Mouse (Mus musculus): ENCODE data around the gene Rab14. TPM values are rescaled to one million over a fixed set of nuclear protein-coding genes. Genes with fewer than 3 reads are reported as not detected.

The Rab14 gene
- total RNA-seq, 1 experiment from 2014 or later, result 203 TPM

Other genes starting within 250 kb of the Rab14 start
- gene Traf1, start 239.3 kb downstream of the Rab14 start, total RNA-seq (2017), result 94.2 to 168 TPM (median 96.5 TPM) in 3 replicates
- 0.57 TPM in 1 of 3 replicates, not detected in the others for gene Hc, start 139.7 kb downstream of the Rab14 start, total RNA-seq (2017)
- gene AI182371, start 99.6 kb downstream of the Rab14 start, total RNA-seq (2017), result 0.21 to 1.3 TPM in 2 of 3 replicates, not detected in the other
- gene Cntrl, start 91.6 kb downstream of the Rab14 start, total RNA-seq (2017), result 125 to 238 TPM (median 135 TPM) in 3 replicates
- gene Gsn, start 55.3 kb upstream of the Rab14 start, total RNA-seq (2017), result 36.7 to 46.1 TPM (median 45.9 TPM) in 3 replicates
- 53.6 to 72.6 TPM (median 70.6 TPM) in 3 replicates for gene Stom, start 135.9 kb upstream of the Rab14 start, total RNA-seq (2017)
- not detected in 3 replicates for gene 4930568D16Rik, start 166.6 kb upstream of the Rab14 start, total RNA-seq (2017)
- not detected in 3 replicates for gene 4930402F06Rik, start 196.1 kb upstream of the Rab14 start, total RNA-seq (2017)